Mouse (Mus musculus) stomach, postnatal 0 days (tissue): ENCODE results near the gene Spem2. TPM values are rescaled to one million over a fixed set of nuclear protein-coding genes. Genes with fewer than 3 reads are reported as not detected.

Experiments
- ATAC-seq: fragments of 200-750 bp; cut with Nextera tagmentation; 2 replicates; pipeline ENCODE4 v1.8.0; 2017; ENCODE audit not compliant: low FRiP score, low TSS enrichment
- DNase-seq: peaks from one replicate; pipeline ENCODE4 v3.0.0-alpha.2; 2016; ENCODE audit warnings: low spot score
- H3K27ac ChIP-seq: fragments of 300-500 bp; sonication (generic); replicated peaks from 2 replicates; pipeline ENCODE4 v1.5.1; 2014; ENCODE audit warnings: mild to moderate bottlenecking, control low read depth
- H3K27me3 ChIP-seq: fragments of 300-500 bp; sonication (generic); 2 replicates; pipeline ENCODE4 v1.6.1; 2014; ENCODE audit warnings: low read length; ENCODE audit not compliant: control insufficient read depth, insufficient read depth
- H3K36me3 ChIP-seq: fragments of 300-500 bp; sonication (generic); 2 replicates; pipeline ENCODE4 v1.6.1; 2014; ENCODE audit warnings: low read length, mixed read lengths; ENCODE audit not compliant: control insufficient read depth, insufficient read depth
- H3K4me1 ChIP-seq: fragments of 300-500 bp; sonication (generic); replicated peaks from 2 replicates; pipeline ENCODE4 v1.6.1; 2014; ENCODE audit warnings: antibody characterized with exemption; ENCODE audit not compliant: control insufficient read depth, insufficient read depth
- H3K4me2 ChIP-seq: fragments of 300-500 bp; sonication (generic); replicated peaks from 2 replicates; pipeline ENCODE4 v1.6.1; 2014; ENCODE audit warnings: low read depth, mild to moderate bottlenecking, control low read depth, moderate library complexity
- H3K4me3 ChIP-seq: fragments of 300-500 bp; sonication (generic); 2 replicates; pipeline ENCODE4 v1.5.1; 2014; ENCODE audit warnings: low read depth, low read length, control low read depth
- H3K9ac ChIP-seq: fragments of 300-500 bp; sonication (generic); 2 replicates; pipeline ENCODE4 v1.6.1; 2014; ENCODE audit warnings: mild to moderate bottlenecking, low read length, control low read depth, mixed read lengths
- H3K9me3 ChIP-seq: fragments of 300-500 bp; sonication (generic); 2 replicates; pipeline ENCODE4 v1.6.1; 2016; ENCODE audit warnings: low read length; ENCODE audit not compliant: control insufficient read depth
- CTCF ChIP-seq: IDR thresholded peaks from 2 replicates; pipeline ENCODE4 v1.5.1; 2016; ENCODE audit warnings: antibody characterized with exemption, low read depth, mild to moderate bottlenecking, moderate library complexity
- EP300 ChIP-seq: optimal IDR thresholded peaks from 2 replicates; pipeline ENCODE3; 2016; ENCODE audit warnings: antibody characterized with exemption
- WGBS: fragments of 180-500 bp; shearing (Covaris S2); extraction: QIAGEN DNeasy Blood & Tissue Kit; methylation state at CpG from one replicate; pipeline ENCODE4 v1.1.7; 2014; 5-methylcytosine and 5-hydroxymethylcytosine counted together
- polyA plus RNA-seq: library from polyadenylated mRNA; unstranded; fragments of >200 nt; fragmentation: Nextera tagmentation; extraction: Ambion mirVana; gene quantifications from 2 replicates; pipeline ENCODE4 v1.2.1, GENCODE M21; 2015

The Spem2 gene
- polyA plus RNA-seq, 1 experiment from 2014 or later: not detected

GRCm38 (mm10) chr11:69833554-69833953 lies 15.3 kb upstream of the Spem2 start:
- no peak for DNase-seq
- peak overlapping the region; percentile 66 for H3K9ac ChIP-seq
- H3K27me3 ChIP-seq: no peaks in the 10 kb centered on the region
- 62% methylated on average over 8 of the region's 8 CpGs for WGBS
- H3K4me3 ChIP-seq: peak overlapping the region; percentile 35
- H3K4me2 ChIP-seq: peak overlapping the region; percentile 67
- no peak for ATAC-seq
- H3K4me1 ChIP-seq: peaks cover 3% of the 10 kb centered on the region
- H3K27ac ChIP-seq: no peak overlapping the region; the same call in 1 of the 2 replicates
- H3K36me3 ChIP-seq: no peaks in the 10 kb centered on the region
- no peaks in the 10 kb centered on the region for H3K9me3 ChIP-seq
- TF ChIP-seq EP300 (no peak), CTCF (no peak)

GRCm38 (mm10) chr11:69828832-69829231 lies 10.6 kb upstream of the Spem2 start:
- Histone ChIP-seq H3K27me3 (no peaks in the 10 kb centered on the region), H3K9me3 (no peaks in the 10 kb centered on the region), H3K4me3 (no peak overlapping the region), H3K4me1 (no peaks in the 10 kb centered on the region; the same call in 1 of the 2 replicates), H3K36me3 (no peaks in the 10 kb centered on the region), H3K27ac (no peak overlapping the region), H3K4me2 (no peak overlapping the region), H3K9ac (no peak overlapping the region)
- WGBS: 78% methylated on average over 5 of the region's 5 CpGs
- 0 out of 2 replicates have a peak, but pooled peaks have one; percentile 29 for ATAC-seq
- TF ChIP-seq EP300 (no peak), CTCF (no peak)
- no peak for DNase-seq

- DNase-seq (no peak), ATAC-seq (no peak)
- Histone ChIP-seq H3K4me3 (no peak overlapping the region), H3K27me3 (no peaks in the 10 kb centered on the region), H3K9ac (no peak overlapping the region), H3K9me3 (no peaks in the 10 kb centered on the region), H3K36me3 (no peaks in the 10 kb centered on the region), H3K4me2 (no peak overlapping the region), H3K4me1 (no peaks in the 10 kb centered on the region), H3K27ac (no peak overlapping the region)
- TF ChIP-seq CTCF: no peak
- no peak for TF ChIP-seq EP300
- WGBS: 64% methylated on average over 2 of the region's 2 CpGs
Measured at GRCm38 (mm10) chr11:69823456-69823855, 5.2 kb upstream of the Spem2 start.

GRCm38 (mm10) chr11:69822080-69822479 lies 3.8 kb upstream of the Spem2 start, which contains the start of gene Spem1:
Gene Spem1 (minus strand): TSS chr11:69822180.
- no peak for DNase-seq
- TF ChIP-seq CTCF (no peak), EP300 (no peak)
- Histone ChIP-seq H3K4me1 (no peaks in the 10 kb centered on the region), H3K4me2 (no peak within 1 kb of the TSS), H3K9me3 (no peaks in the 10 kb centered on the region), H3K9ac (no peak within 1 kb of the TSS), H3K4me3 (no peak within 1 kb of the TSS), H3K36me3 (no peaks in the 10 kb centered on the region), H3K27me3 (no peaks in the 10 kb centered on the region), H3K27ac (no peak within 1 kb of the TSS)
- ATAC-seq: no peak
- 93% methylated on average over 3 of the region's 3 CpGs for WGBS

GRCm38 (mm10) chr11:69818871-69819270 lies 606 bp upstream of the Spem2 start:
- H3K36me3 ChIP-seq: no peaks in the 10 kb centered on the region
- no peak overlapping the region for H3K9ac ChIP-seq
- no peaks in the 10 kb centered on the region for H3K4me1 ChIP-seq
- no peaks in the 10 kb centered on the region for H3K9me3 ChIP-seq
- 92% methylated on average over 8 of the region's 8 CpGs for WGBS
- no peak for ATAC-seq
- TF ChIP-seq EP300 (no peak), CTCF (no peak)
- H3K4me2 ChIP-seq: no peak overlapping the region
- H3K27me3 ChIP-seq: no peaks in the 10 kb centered on the region
- no peak for DNase-seq
- H3K27ac ChIP-seq: no peak overlapping the region
- no peak overlapping the region for H3K4me3 ChIP-seq

GRCm38 (mm10) chr11:69816520-69816919 lies 1.7 kb downstream of the Spem2 start:
- Histone ChIP-seq H3K9ac (no peak overlapping the region), H3K27ac (no peak overlapping the region), H3K9me3 (no peaks in the 10 kb centered on the region), H3K27me3 (no peaks in the 10 kb centered on the region), H3K4me2 (no peak overlapping the region), H3K36me3 (no peaks in the 10 kb centered on the region), H3K4me3 (no peak overlapping the region), H3K4me1 (no peaks in the 10 kb centered on the region)
- no peak for TF ChIP-seq EP300
- no peak for TF ChIP-seq CTCF
- ATAC-seq (peak; percentile 38; the same call in 1 of the 2 replicates), DNase-seq (no peak)
- WGBS: 81% methylated on average over 12 of the region's 12 CpGs
